In the genomic region with DNA sequence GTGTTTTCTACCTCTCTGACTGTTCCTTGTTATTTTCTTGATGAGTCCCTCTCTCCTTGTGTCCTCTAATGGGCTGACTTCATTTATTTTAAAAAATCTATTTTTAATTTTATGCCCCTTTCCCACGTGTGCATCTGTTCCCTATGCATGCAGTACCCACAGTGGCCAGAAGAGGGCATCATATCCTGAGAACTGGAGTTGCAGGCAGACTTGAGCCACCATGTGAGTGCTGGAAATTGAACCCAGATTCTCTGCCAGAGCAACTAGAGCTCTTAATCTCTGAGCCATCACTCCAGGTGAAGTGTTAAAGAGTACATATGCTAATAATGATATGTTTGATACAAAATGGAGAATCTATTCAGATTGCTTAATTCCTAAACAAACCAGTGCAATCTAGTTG, we compare ENCODE assay signal across 8 mouse cellular contexts. TPM values are rescaled to one million over a fixed set of nuclear protein-coding genes. Genes with fewer than 3 reads are reported as not detected.
A peak's percentile ranks its signal among the peaks of the same experiment; 100 is the strongest.
DNase-seq lines count a peak whose midpoint lies in the region; ATAC-seq and TF ChIP-seq lines count a peak whose summit lies in the region.

No protein-coding gene starts in this region.

- no peaks in the 10 kb centered on the region for H3K4me1 ChIP-seq in kidney, postnatal 0 days (replicated peaks; ENCODE audit: insufficient read depth, low read length)
- H3K4me1 ChIP-seq in lung, postnatal 0 days (ENCODE audit: insufficient read depth, low read depth, low read length): no peaks in the 10 kb centered on the region
- no peaks in the 10 kb centered on the region for H3K4me1 ChIP-seq in hindbrain, embryonic 16.5 days (ENCODE audit: control insufficient read depth, insufficient read depth, low read depth, low read length)

- WGBS in kidney, postnatal 0 days: 19% methylated on average over 1 of the region's 1 CpGs
- 9% methylated on average over 1 of the region's 1 CpGs for WGBS in lung, postnatal 0 days
- WGBS in hindbrain, embryonic 16.5 days: 20% methylated on average over 1 of the region's 1 CpGs

- H3K27me3 ChIP-seq in kidney, postnatal 0 days (ENCODE audit: insufficient read depth, low read length): no peaks in the 10 kb centered on the region
- H3K27me3 ChIP-seq in lung, postnatal 0 days (replicated peaks; ENCODE audit: insufficient read depth, low read length): no peaks in the 10 kb centered on the region
- H3K27me3 ChIP-seq in hindbrain, embryonic 16.5 days (replicated peaks; ENCODE audit: control insufficient read depth, insufficient read depth, low read length): no peaks in the 10 kb centered on the region

- H3K36me3 ChIP-seq in kidney, postnatal 0 days (ENCODE audit: insufficient read depth, low read length): no peaks in the 10 kb centered on the region
- H3K36me3 ChIP-seq in lung, postnatal 0 days (ENCODE audit: insufficient read depth, low read length): no peaks in the 10 kb centered on the region
- no peaks in the 10 kb centered on the region for H3K36me3 ChIP-seq in hindbrain, embryonic 16.5 days (ENCODE audit: control insufficient read depth, insufficient read depth, low read length)

- H3K4me3 ChIP-seq in kidney, postnatal 0 days (replicated peaks; ENCODE audit: low read depth, low read length): no peak overlapping the region
- no peak overlapping the region for H3K4me3 ChIP-seq in lung, postnatal 0 days (ENCODE audit: low read depth, low read length)
- H3K4me3 ChIP-seq in hindbrain, embryonic 16.5 days (ENCODE audit: low read length): no peak overlapping the region

- no peak overlapping the region for H3K4me2 ChIP-seq in kidney, postnatal 0 days (ENCODE audit: low read length)
- no peak overlapping the region for H3K4me2 ChIP-seq in lung, postnatal 0 days (replicated peaks; ENCODE audit: low read depth, low read length)
- no peak overlapping the region for H3K4me2 ChIP-seq in hindbrain, embryonic 16.5 days (ENCODE audit: low read length)

- TF ChIP-seq CTCF in kidney, postnatal 0 days (IDR thresholded peaks at IDR 0.05; ENCODE audit: low read depth): peak; percentile 60
- TF ChIP-seq CTCF in lung, postnatal 0 days (IDR thresholded peaks at IDR 0.05): peak; percentile 70

- no peak for TF ChIP-seq EP300 in lung, postnatal 0 days (IDR thresholded peaks at IDR 0.05)

- no peak for ATAC-seq in kidney, postnatal 0 days (replicated peaks; ENCODE audit: low FRiP score, low read depth)
- ATAC-seq in lung, postnatal 0 days: no peak
- ATAC-seq in hindbrain, embryonic 16.5 days: no peak

- H3K27ac ChIP-seq in kidney, postnatal 0 days: no peak overlapping the region
- H3K27ac ChIP-seq in lung, postnatal 0 days (ENCODE audit: low read length): no peak overlapping the region
- H3K27ac ChIP-seq in hindbrain, embryonic 16.5 days (ENCODE audit: low read depth, low read length): no peak overlapping the region

- no peak overlapping the region for H3K9ac ChIP-seq in kidney, postnatal 0 days (ENCODE audit: low read depth, low read length)
- H3K9ac ChIP-seq in lung, postnatal 0 days (replicated peaks; ENCODE audit: low read depth): no peak overlapping the region
- no peak overlapping the region for H3K9ac ChIP-seq in hindbrain, embryonic 16.5 days (ENCODE audit: low read depth, low read length)

- no peaks in the 10 kb centered on the region for H3K9me3 ChIP-seq in kidney, postnatal 0 days (replicated peaks; ENCODE audit: low read length)
- no peaks in the 10 kb centered on the region for H3K9me3 ChIP-seq in lung, postnatal 0 days (ENCODE audit: low read length)
- no peaks in the 10 kb centered on the region for H3K9me3 ChIP-seq in hindbrain, embryonic 16.5 days (ENCODE audit: control insufficient read depth, low read length)

- DNase-seq in kidney, postnatal 0 days (ENCODE audit: low spot score): no peak
- DNase-seq in kidney, postnatal 14 days: no peak
- peak; percentile 72 for DNase-seq in ES-CJ7 (ENCODE audit: low read depth, low spot score)
- DNase-seq in c-Kit-positive CD71-negative TER-119-negative erythroid progenitor cells, embryonic 14.5 days (ENCODE audit: low read depth): peak; percentile 8
- DNase-seq in lung, postnatal 0 days (ENCODE audit: low spot score): no peak
- peak; percentile 62 for DNase-seq in thymus, postnatal 14 days
- DNase-seq in frontal cortex, postnatal 14 days (ENCODE audit: low spot score in 2 of 2): no peak

RNA-seq across cellular contexts. Expression of a gene that starts 58.7 kb away (rescaled TPM):
- 7.8 and 9.4 TPM in 2 replicates for polyA plus RNA-seq in kidney, postnatal 0 days (2015; fragmentation: Nextera tagmentation; extraction: Ambion mirVana)
- 19.1 and 20.8 TPM in 2 replicates for polyA plus RNA-seq in lung, postnatal 0 days (2015; fragmentation: Nextera tagmentation; extraction: Ambion mirVana)
- 5.9 and 6.1 TPM in 2 replicates for polyA plus RNA-seq in hindbrain, embryonic 16.5 days (2015; fragmentation: Nextera tagmentation; extraction: Ambion mirVana)

Comparison
In these comparisons a context has a peak if more than half of its experiments do, and no peak if none do; other contexts are left out.
1. DNase-seq: peak in ES-CJ7 (single experiment), c-Kit-positive CD71-negative TER-119-negative erythroid progenitor cells, embryonic 14.5 days (single experiment) and thymus, postnatal 14 days (single experiment); none in kidney, postnatal 0 days (single experiment), kidney, postnatal 14 days (single experiment), lung, postnatal 0 days (single experiment) and frontal cortex, postnatal 14 days (0 of 2).